Mouse (Mus musculus) naive thymus-derived CD4-positive, alpha-beta T cell, adult 2 months (primary cell): ENCODE measurements around the gene 1700008O03Rik.

Source experiments
- DNase-seq: peaks from one replicate; pipeline ENCODE4 v3.0.0-alpha.2; 2011; ENCODE audit warnings: low read depth

1700008O03Rik gene

GRCm38 (mm10) chr7:44385720-44386119 lies at the start of gene 1700008O03Rik:
Gene 1700008O03Rik (minus strand): TSS chr7:44385820.
- DNase-seq: no peak

- no peak for DNase-seq
Measured at GRCm38 (mm10) chr7:44434089-44434488, 48.5 kb upstream of the 1700008O03Rik start.

- DNase-seq: no peak
Measured at GRCm38 (mm10) chr7:44433371-44433770, 47.8 kb upstream of the 1700008O03Rik start.

GRCm38 (mm10) chr7:44432550-44432949 lies 46.9 kb upstream of the 1700008O03Rik start:
- DNase-seq: no peak

- DNase-seq: no peak
Measured at GRCm38 (mm10) chr7:44429534-44430488, 44.2 kb upstream of the 1700008O03Rik start.

GRCm38 (mm10) chr7:44428968-44429521 lies 43.4 kb upstream of the 1700008O03Rik start, which contains the start of gene Lrrc4b:
Gene Lrrc4b (plus strand): TSS chr7:44429018.
- no peak for DNase-seq

- DNase-seq: no peak
Measured at GRCm38 (mm10) chr7:44428171-44428950, 42.7 kb upstream of the 1700008O03Rik start.

GRCm38 (mm10) chr7:44427666-44428065 lies 42.0 kb upstream of the 1700008O03Rik start:
- DNase-seq: no peak

GRCm38 (mm10) chr7:44413307-44413706 lies 27.7 kb upstream of the 1700008O03Rik start:
- DNase-seq: no peak

- no peak for DNase-seq
Measured at GRCm38 (mm10) chr7:44411144-44411543, 25.5 kb upstream of the 1700008O03Rik start.

GRCm38 (mm10) chr7:44406015-44406355 lies 20.4 kb upstream of the 1700008O03Rik start:
- no peak for DNase-seq

- peak; percentile 97 for DNase-seq
Measured at GRCm38 (mm10) chr7:44405346-44406014, 19.9 kb upstream of the 1700008O03Rik start.

GRCm38 (mm10) chr7:44401673-44402072 lies 16.1 kb upstream of the 1700008O03Rik start:
- DNase-seq: peak; percentile 37

GRCm38 (mm10) chr7:44398570-44398969 lies 12.9 kb upstream of the 1700008O03Rik start:
- DNase-seq: peak; percentile 79

- DNase-seq: no peak
Measured at GRCm38 (mm10) chr7:44393284-44393683, 7.7 kb upstream of the 1700008O03Rik start.

GRCm38 (mm10) chr7:44392341-44392740 lies 6.7 kb upstream of the 1700008O03Rik start:
- no peak for DNase-seq

GRCm38 (mm10) chr7:44391831-44392230 lies 6.2 kb upstream of the 1700008O03Rik start:
- no peak for DNase-seq

GRCm38 (mm10) chr7:44384716-44385059 lies 932 bp downstream of the 1700008O03Rik start:
- no peak for DNase-seq

GRCm38 (mm10) chr7:44383980-44384715 lies 1.5 kb downstream of the 1700008O03Rik start, which contains the start of gene Syt3:
Gene Syt3 (plus strand): TSS chr7:44384102.
- peak; percentile 56 for DNase-seq

GRCm38 (mm10) chr7:44382541-44382940 lies 3.1 kb downstream of the 1700008O03Rik start:
- no peak for DNase-seq

- DNase-seq: no peak
Measured at GRCm38 (mm10) chr7:44378290-44378689, 7.3 kb downstream of the 1700008O03Rik start.
